Comparison of ENCODE assay signal across 10 mouse cellular contexts in genomic region chr5:138090271-138090670, GRCm38 (mm10). TPM values are rescaled to one million over a fixed set of nuclear protein-coding genes. Genes with fewer than 3 reads are reported as not detected.
DNase-seq lines count a peak whose midpoint lies in the region; ATAC-seq and TF ChIP-seq lines count a peak whose summit lies in the region.
"Had no signal": no experiment of that assay in that cellular context is flagged by ENCODE, and none has a peak within 500 bp of the region (broad histone marks: within the 10 kb centered on the region; RNA-seq: fewer than 3 reads in every experiment).

No protein-coding gene starts in this region.

- no peak overlapping the region for H3K4me3 ChIP-seq in intestine, postnatal 0 days (ENCODE audit: low read depth, low read length)
- no peak overlapping the region for H3K4me3 ChIP-seq in intestine, embryonic 16.5 days (ENCODE audit: low read length)
- no peak overlapping the region for H3K4me3 ChIP-seq in MEL (ENCODE audit: control insufficient read depth in 1 of 2, insufficient read depth in 1 of 2, low read depth in 2 of 2, low read length in 2 of 2)
- no peak overlapping the region for H3K4me3 ChIP-seq in liver, embryonic 14.5 days (ENCODE audit: insufficient read depth in 1 of 2, low read depth in 2 of 2, low read length in 2 of 2)

- H3K9me3 ChIP-seq in intestine, postnatal 0 days (ENCODE audit: control insufficient read depth) = no peaks in the 10 kb centered on the region
- no peaks in the 10 kb centered on the region for H3K9me3 ChIP-seq in intestine, embryonic 16.5 days (ENCODE audit: control insufficient read depth, low read length)
- no peaks in the 10 kb centered on the region for H3K9me3 ChIP-seq in MEL (replicated peaks; ENCODE audit: insufficient read depth, low read length)
- no peaks in the 10 kb centered on the region for H3K9me3 ChIP-seq in liver, embryonic 14.5 days (ENCODE audit: control insufficient read depth, low read length)

- H3K9ac ChIP-seq in intestine, postnatal 0 days (ENCODE audit: low read depth, low read length) = no peak overlapping the region
- H3K9ac ChIP-seq in intestine, embryonic 16.5 days (ENCODE audit: low read depth, low read length) = no peak overlapping the region
- H3K9ac ChIP-seq in MEL (ENCODE audit: control insufficient read depth, low read depth, low read length, poor library complexity, severe bottlenecking) = no peak overlapping the region
- H3K9ac ChIP-seq in liver, embryonic 14.5 days (replicated peaks) = no peak overlapping the region

- H3K4me2 ChIP-seq in intestine, postnatal 0 days (replicated peaks; ENCODE audit: low read depth) = no peak overlapping the region; the same call in 1 of the 2 replicates
- no peak overlapping the region for H3K4me2 ChIP-seq in intestine, embryonic 16.5 days (ENCODE audit: low read depth, low read length)
- no peak overlapping the region for H3K4me2 ChIP-seq in liver, embryonic 14.5 days (ENCODE audit: low read depth)

- no peak; the same call in none of the 2 replicates for TF ChIP-seq RAD21 in MEL (IDR thresholded peaks at IDR 0.05; ENCODE audit: low read depth, low read length)

- no peak for ATAC-seq in intestine, postnatal 0 days
- no peak for ATAC-seq in intestine, embryonic 16.5 days
- no peak for ATAC-seq in liver, embryonic 14.5 days (ENCODE audit: insufficient read depth)

- WGBS in intestine, postnatal 0 days = 71% methylated on average over 3 of the region's 3 CpGs
- 74% methylated on average over 3 of the region's 3 CpGs for WGBS in intestine, embryonic 16.5 days
- WGBS in liver, embryonic 14.5 days (ENCODE audit: insufficient replicate concordance) = 54% methylated on average over 3 of the region's 3 CpGs

- TF ChIP-seq EP300 in MEL (IDR thresholded peaks at IDR 0.05; ENCODE audit: low read depth in 1 of 2, low read length in 2 of 2) = no peak
- no peak for TF ChIP-seq EP300 in liver, embryonic 14.5 days (IDR thresholded peaks at IDR 0.05; ENCODE audit: low read depth)

- no peak overlapping the region for H3K27ac ChIP-seq in intestine, postnatal 0 days (ENCODE audit: low read depth, low read length)
- no peak overlapping the region for H3K27ac ChIP-seq in intestine, embryonic 16.5 days (ENCODE audit: low read length)
- H3K27ac ChIP-seq in MEL (ENCODE audit: control insufficient read depth, low read depth, low read length) = no peak overlapping the region
- H3K27ac ChIP-seq in liver, embryonic 14.5 days = no peak overlapping the region

- H3K4me1 ChIP-seq in intestine, postnatal 0 days (replicated peaks; ENCODE audit: control insufficient read depth, insufficient read depth, low read length) = peaks cover 5% of the 10 kb centered on the region; the same call in 1 of the 2 replicates
- peaks cover 9% of the 10 kb centered on the region; the same call in 1 of the 2 replicates for H3K4me1 ChIP-seq in intestine, embryonic 16.5 days (ENCODE audit: control insufficient read depth, insufficient read depth, low read length)
- peaks cover 0 to 4% of the 10 kb centered on the region in 2 experiments; a peak in 2 of 4 replicates for H3K4me1 ChIP-seq in MEL (ENCODE audit: control insufficient read depth in 1 of 2, insufficient read depth in 2 of 2, low read length in 2 of 2)
- H3K4me1 ChIP-seq in liver, embryonic 14.5 days (replicated peaks; ENCODE audit: control insufficient read depth in 2 of 2, insufficient read depth in 2 of 2, low read length in 1 of 2) = peaks cover 6 to 12% of the 10 kb centered on the region in 2 experiments; a peak in 3 of 4 replicates

- H3K36me3 ChIP-seq in intestine, postnatal 0 days (ENCODE audit: control insufficient read depth, insufficient read depth) = peaks cover 26% of the 10 kb centered on the region
- H3K36me3 ChIP-seq in intestine, embryonic 16.5 days (ENCODE audit: control insufficient read depth, insufficient read depth, low read length) = peaks cover 9% of the 10 kb centered on the region
- peaks cover 10 to 16% of the 10 kb centered on the region in 2 experiments for H3K36me3 ChIP-seq in MEL (ENCODE audit: control insufficient read depth in 1 of 2, insufficient read depth in 2 of 2, low read length in 2 of 2)
- H3K36me3 ChIP-seq in liver, embryonic 14.5 days (replicated peaks; ENCODE audit: control insufficient read depth, insufficient read depth, low read depth) = peaks cover 19% of the 10 kb centered on the region

- peaks cover 40% of the 10 kb centered on the region for H3K79me2 ChIP-seq in MEL (ENCODE audit: control insufficient read depth, insufficient read depth, low read length, poor library complexity)

- peak; percentile 25 for DNase-seq in CD4-positive helper T cell, adult 2 months (ENCODE audit: low read depth, low spot score)
- peak; percentile 37 for DNase-seq in MEL (ENCODE audit: low read depth, low spot score)
- no peak for DNase-seq in liver, embryonic 14.5 days (ENCODE audit: low read depth in 3 of 3, low spot score in 3 of 3)
- no peak for DNase-seq in urinary bladder, adult 2 months (ENCODE audit: low spot score)
- DNase-seq in Muller cell, postnatal 12 days (ENCODE audit: inconsistent ontology term) = no peak
- DNase-seq: cerebellum, adult 11-12 months had no signal

- no peaks in the 10 kb centered on the region for H3K27me3 ChIP-seq in intestine, postnatal 0 days (replicated peaks; ENCODE audit: control insufficient read depth, insufficient read depth, low read length)
- no peaks in the 10 kb centered on the region for H3K27me3 ChIP-seq in intestine, embryonic 16.5 days (replicated peaks; ENCODE audit: control insufficient read depth, insufficient read depth, low read length)
- no peaks in the 10 kb centered on the region for H3K27me3 ChIP-seq in MEL (ENCODE audit: control insufficient read depth in 1 of 2, insufficient read depth in 2 of 2, low read length in 2 of 2)
- H3K27me3 ChIP-seq in liver, embryonic 14.5 days (ENCODE audit: control insufficient read depth, insufficient read depth, low read length) = no peaks in the 10 kb centered on the region

- TF ChIP-seq CTCF in intestine, postnatal 0 days (IDR thresholded peaks at IDR 0.05; ENCODE audit: low read depth) = peak; percentile 70
- TF ChIP-seq CTCF in MEL (IDR thresholded peaks at IDR 0.05 in 2 of 3, conservative IDR thresholded peaks at IDR 0.05 in 1 of 3; ENCODE audit: control insufficient read depth in 1 of 3, insufficient read depth in 1 of 3, low read depth in 2 of 3, low read length in 3 of 3, poor library complexity in 1 of 3, severe bottlenecking in 1 of 3) = peak in 2 of 3 experiments; percentile 30 to 50; a peak in 4 of 6 replicates
- TF ChIP-seq CTCF in liver, embryonic 14.5 days (IDR thresholded peaks at IDR 0.05; ENCODE audit: low read depth) = peak; percentile 67

- no peak for TF ChIP-seq POLR2A in MEL (IDR thresholded peaks at IDR 0.05; ENCODE audit: control insufficient read depth in 1 of 2, insufficient read depth in 1 of 2, low read depth in 1 of 2, low read length in 2 of 2, poor library complexity in 1 of 2)

TF ChIP-seq in MEL, 35 proteins besides CTCF, POLR2A, EP300 and RAD21:
- TF ChIP-seq CHD2 (IDR thresholded peaks at IDR 0.05; ENCODE audit: low read length) (no peak), TBP (IDR thresholded peaks at IDR 0.05; ENCODE audit: low read depth, low read length) (no peak), SMC3 (IDR thresholded peaks at IDR 0.05; ENCODE audit: low read depth, low read length) (peak; percentile 21; the same call in 1 of the 2 replicates)

RNA-seq across cellular contexts. Expression of gene Zkscan1, which starts 5.4 kb away (rescaled TPM):
- polyA plus RNA-seq in intestine, postnatal 0 days (2015; fragmentation: Nextera tagmentation; extraction: Ambion mirVana) = 5.6 and 6.5 TPM in 2 replicates
- polyA plus RNA-seq in intestine, embryonic 16.5 days (2015; fragmentation: Nextera tagmentation; extraction: Ambion mirVana) = 11.1 and 12.3 TPM in 2 replicates
- total RNA-seq in MEL (2012; rRNA removed) = 11.5 and 13.4 TPM in 2 replicates
- 10 to 100 TPM; 10.6 to 51.7 TPM for polyA plus RNA-seq in MEL (2012; ENCODE audit: insufficient read depth in 1 of 2, insufficient read length in 2 of 2, low read depth in 1 of 2, low replicate concordance in 2 of 2, missing spikeins in 1 of 2)
- 1.5 and 2.2 TPM in 2 replicates for polyA plus RNA-seq in liver, embryonic 14.5 days (2012; rRNA removed)
- 4.7 and 4.9 TPM in 2 replicates for polyA plus RNA-seq in liver, embryonic 14.5 days (2014; fragmentation: Nextera tagmentation; extraction: Ambion mirVana)
- polyA plus RNA-seq in urinary bladder, adult 2 months (2012; rRNA removed) = 10.2 and 13.2 TPM in 2 replicates

RNA-seq across cellular contexts. Expression of gene Zscan21, which starts 26.4 kb away (rescaled TPM):
- polyA plus RNA-seq in intestine, postnatal 0 days (2015; fragmentation: Nextera tagmentation; extraction: Ambion mirVana) = 17.9 and 19.2 TPM in 2 replicates
- polyA plus RNA-seq in intestine, embryonic 16.5 days (2015; fragmentation: Nextera tagmentation; extraction: Ambion mirVana) = 40.8 and 44.2 TPM in 2 replicates
- total RNA-seq in MEL (2012; rRNA removed) = 7.6 and 9.0 TPM in 2 replicates
- polyA plus RNA-seq in MEL (2012; ENCODE audit: insufficient read depth in 1 of 2, insufficient read length in 2 of 2, low read depth in 1 of 2, low replicate concordance in 2 of 2, missing spikeins in 1 of 2) = 10 to 100 TPM in 1 of 2 experiments, not detected in 1; 10.5 TPM
- polyA plus RNA-seq in liver, embryonic 14.5 days (2012; rRNA removed) = 5.3 and 7.7 TPM in 2 replicates
- polyA plus RNA-seq in liver, embryonic 14.5 days (2014; fragmentation: Nextera tagmentation; extraction: Ambion mirVana) = 13.3 and 13.9 TPM in 2 replicates
- polyA plus RNA-seq in urinary bladder, adult 2 months (2012; rRNA removed) = 21.6 and 24.9 TPM in 2 replicates

RNA-seq across cellular contexts. Expression of gene Smok3c, which starts 37.3 kb away (rescaled TPM):
- not detected in 2 replicates for polyA plus RNA-seq in intestine, postnatal 0 days (2015; fragmentation: Nextera tagmentation; extraction: Ambion mirVana)
- not detected in 2 replicates for polyA plus RNA-seq in intestine, embryonic 16.5 days (2015; fragmentation: Nextera tagmentation; extraction: Ambion mirVana)
- not detected in 2 replicates for total RNA-seq in MEL (2012; rRNA removed)
- not detected for polyA plus RNA-seq in MEL (2012; ENCODE audit: insufficient read depth in 1 of 2, insufficient read length in 2 of 2, low read depth in 1 of 2, low replicate concordance in 2 of 2, missing spikeins in 1 of 2)
- not detected in 2 replicates for polyA plus RNA-seq in liver, embryonic 14.5 days (2012; rRNA removed)
- polyA plus RNA-seq in liver, embryonic 14.5 days (2014; fragmentation: Nextera tagmentation; extraction: Ambion mirVana) = not detected in 2 replicates
- not detected in 2 replicates for polyA plus RNA-seq in urinary bladder, adult 2 months (2012; rRNA removed)
- total RNA-seq: gastrocnemius, adult 8-10 months had no signal
- polyA plus RNA-seq: stomach, embryonic 14.5 days had no signal

Comparison
In these comparisons a context has a peak if more than half of its experiments do, and no peak if none do; other contexts are left out.
1. DNase-seq: peak in CD4-positive helper T cell, adult 2 months (single experiment) and MEL (single experiment); none in liver, embryonic 14.5 days (0 of 3), urinary bladder, adult 2 months (single experiment) and Muller cell, postnatal 12 days (single experiment).
2. Peak in every context shown above with its lines, with median percentiles within 50 percentile points of each other: CTCF ChIP-seq.